Mouse (Mus musculus) ES-Bruce4 (cell line): ENCODE measurements at regions not wholly inside any gene's neighbourhood (a gene's known extent, or its start where the extent isn't known, plus 50 kb on each side); places are given as distances from the start of the nearest gene placed in this dataset.

Experiments
- H3K27ac ChIP-seq: 2 replicates; pipeline ENCODE4 v1.5.1; 2012; ENCODE audit warnings: low read length, inconsistent platforms; ENCODE audit not compliant: insufficient read depth
- H3K27me3 ChIP-seq: 2 replicates; pipeline ENCODE4 v1.6.1; 2012; ENCODE audit warnings: mild to moderate bottlenecking, low read length, inconsistent platforms; ENCODE audit not compliant: control insufficient read depth, poor library complexity, insufficient read depth, severe bottlenecking
- H3K36me3 ChIP-seq: 2 replicates; pipeline ENCODE4 v1.6.1; 2012; ENCODE audit warnings: inconsistent platforms, mild to moderate bottlenecking, low read length, moderate library complexity; ENCODE audit not compliant: control insufficient read depth, poor library complexity, insufficient read depth, severe bottlenecking
- H3K4me1 ChIP-seq: one replicate; pipeline ENCODE4 v1.8.1; 2011; ENCODE audit warnings: low read length; ENCODE audit not compliant: control insufficient read depth, insufficient read depth
- H3K4me3 ChIP-seq: 2 replicates; pipeline ENCODE4 v1.5.1; 2011; ENCODE audit warnings: low read depth, mild to moderate bottlenecking, low read length
- H3K9ac ChIP-seq: 2 replicates; pipeline ENCODE4 v1.6.1; 2012; ENCODE audit warnings: low read depth, mild to moderate bottlenecking, inconsistent platforms; ENCODE audit not compliant: poor library complexity, severe bottlenecking
- H3K9me3 ChIP-seq: replicated peaks from 2 replicates; pipeline ENCODE4 v1.6.1; 2012; ENCODE audit warnings: mild to moderate bottlenecking, low read length, inconsistent platforms; ENCODE audit not compliant: control insufficient read depth, poor library complexity, insufficient read depth, severe bottlenecking
- CTCF ChIP-seq: IDR thresholded peaks from one replicate; pipeline ENCODE4 v1.8.1; 2011; ENCODE audit warnings: low read depth, low read length
- EP300 ChIP-seq: IDR thresholded peaks from 2 replicates; pipeline ENCODE4 v1.6.1; 2011; ENCODE audit warnings: low read depth, low read length; ENCODE audit not compliant: insufficient read depth
- POLR2A ChIP-seq: IDR thresholded peaks from one replicate; pipeline ENCODE4 v1.8.1; 2011; ENCODE audit warnings: low read length; ENCODE audit not compliant: insufficient read depth

GRCm38 (mm10) chr5:43081561-43082534 lies 151.1 kb upstream of the Cpeb2 start:
- H3K4me1 ChIP-seq: no peaks in the 10 kb centered on the region
- H3K36me3 ChIP-seq: no peaks in the 10 kb centered on the region
- H3K27me3 ChIP-seq: no peaks in the 10 kb centered on the region
- H3K9me3 ChIP-seq: no peaks in the 10 kb centered on the region
- no peak for TF ChIP-seq CTCF
- no peak for TF ChIP-seq POLR2A
- TF ChIP-seq EP300: no peak
- H3K4me3 ChIP-seq: no peak overlapping the region
- H3K9ac ChIP-seq: no peak overlapping the region
- H3K27ac ChIP-seq: no peak overlapping the region

DNA sequence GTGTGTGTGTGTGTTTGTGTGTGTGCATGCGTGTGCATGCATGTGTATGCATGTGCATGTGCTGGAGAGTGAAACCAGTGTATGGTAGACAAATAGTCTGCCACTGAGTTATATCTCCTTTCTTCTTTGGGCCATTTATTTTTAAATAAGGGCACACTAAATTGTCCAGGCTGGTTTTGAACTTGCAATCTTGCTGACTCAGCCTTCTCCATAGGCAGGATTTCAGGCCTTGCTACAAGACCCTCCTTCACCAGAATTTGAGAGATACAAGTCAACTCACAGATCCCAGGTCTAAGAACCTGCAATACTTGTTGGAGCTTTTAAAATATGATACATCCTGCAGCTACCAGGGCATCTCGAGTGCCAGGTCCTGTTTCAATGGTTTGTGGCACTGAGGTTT lies 145.9 kb upstream of the Cpeb2 start:
- H3K4me1 ChIP-seq: no peaks in the 10 kb centered on the region
- no peak overlapping the region for H3K4me3 ChIP-seq
- no peak for TF ChIP-seq EP300
- no peak for TF ChIP-seq POLR2A
- no peak for TF ChIP-seq CTCF
- H3K36me3 ChIP-seq: no peaks in the 10 kb centered on the region
- no peak overlapping the region for H3K9ac ChIP-seq
- H3K9me3 ChIP-seq: no peaks in the 10 kb centered on the region
- no peak overlapping the region for H3K27ac ChIP-seq
- H3K27me3 ChIP-seq: no peaks in the 10 kb centered on the region

DNA sequence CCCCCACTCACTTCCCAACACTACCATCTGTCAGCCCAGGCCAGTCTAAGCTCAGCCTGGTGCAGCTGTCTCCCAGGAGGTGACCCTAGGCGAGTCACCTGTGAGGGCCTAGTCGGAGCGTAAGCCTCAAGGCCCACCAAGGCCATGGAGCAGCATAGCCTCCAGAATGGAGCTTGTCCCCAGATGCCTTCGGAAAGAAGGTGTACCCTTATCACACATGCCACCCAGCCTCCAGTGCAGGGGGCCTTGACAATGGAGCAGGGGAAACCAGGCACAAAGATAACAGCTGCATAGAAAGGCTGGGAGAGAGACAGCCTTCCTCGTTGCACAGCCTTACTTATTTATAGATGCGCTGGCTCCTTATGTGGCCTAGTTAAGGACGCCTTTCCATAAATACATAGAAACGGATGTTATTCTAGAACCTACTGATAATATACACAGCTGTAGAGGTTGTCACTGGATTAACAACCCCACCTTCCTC lies 145.0 kb upstream of the Cpeb2 start:
- no peak overlapping the region for H3K4me3 ChIP-seq
- no peaks in the 10 kb centered on the region for H3K27me3 ChIP-seq
- H3K9me3 ChIP-seq: no peaks in the 10 kb centered on the region
- no peak for TF ChIP-seq POLR2A
- TF ChIP-seq EP300: no peak
- TF ChIP-seq CTCF: no peak
- H3K27ac ChIP-seq: no peak overlapping the region
- H3K9ac ChIP-seq: no peak overlapping the region
- no peaks in the 10 kb centered on the region for H3K36me3 ChIP-seq
- no peaks in the 10 kb centered on the region for H3K4me1 ChIP-seq

- Histone ChIP-seq H3K4me3 (no peak overlapping the region), H3K4me1 (no peaks in the 10 kb centered on the region), H3K27me3 (no peaks in the 10 kb centered on the region), H3K27ac (no peak overlapping the region), H3K36me3 (no peaks in the 10 kb centered on the region), H3K9me3 (no peaks in the 10 kb centered on the region), H3K9ac (no peak overlapping the region)
- TF ChIP-seq POLR2A (no peak), CTCF (no peak), EP300 (no peak)
Observed at GRCm38 (mm10) chr5:43088650-43089397, 144.1 kb upstream of the Cpeb2 start.

GRCm38 (mm10) chr5:43089475-43089874 lies 143.5 kb upstream of the Cpeb2 start:
- no peak overlapping the region for H3K4me3 ChIP-seq
- H3K27ac ChIP-seq: no peak overlapping the region
- H3K4me1 ChIP-seq: no peaks in the 10 kb centered on the region
- TF ChIP-seq POLR2A (no peak), CTCF (no peak), EP300 (no peak)
- no peaks in the 10 kb centered on the region for H3K9me3 ChIP-seq
- no peak overlapping the region for H3K9ac ChIP-seq
- H3K36me3 ChIP-seq: no peaks in the 10 kb centered on the region
- no peaks in the 10 kb centered on the region for H3K27me3 ChIP-seq
